Mouse (Mus musculus) G1E (cell line): Measurements from ENCODE around the gene Cmip.

Experiments
- CTCF ChIP-seq: IDR thresholded peaks from 2 replicates; pipeline ENCODE4 v1.5.1; 2012; ENCODE audit warnings: low read depth, low read length, inconsistent platforms, mixed read lengths
- GATA1 ChIP-seq: IDR thresholded peaks from 2 replicates; pipeline ENCODE4 v1.6.1; 2012; ENCODE audit warnings: borderline replicate concordance, low read length, inconsistent platforms, mixed read lengths
- POLR2AphosphoS5 ChIP-seq: IDR thresholded peaks from 2 replicates; pipeline ENCODE4 v1.6.1; 2012; ENCODE audit warnings: low read depth, low read length, inconsistent platforms; ENCODE audit not compliant: insufficient replicate concordance
- TAL1 ChIP-seq: conservative IDR thresholded peaks from 2 replicates; pipeline ENCODE4 v1.6.1; 2012; ENCODE audit warnings: low read depth, low read length, inconsistent platforms, mixed read lengths

GRCm38 (mm10) chr8:117410901-117411300 lies 154.0 kb downstream of the Cmip start:
- no peak for TF ChIP-seq CTCF
- no peak for TF ChIP-seq TAL1
- TF ChIP-seq GATA1, result no peak
- TF ChIP-seq POLR2AphosphoS5, result no peak
